Mouse (Mus musculus) liver (tissue): ENCODE results near the gene Atpif1.

Experiments used
- DNase-seq: peaks from one replicate; pipeline ENCODE4 v3.0.0-alpha.2; 2020; ENCODE audit warnings: mixed read lengths

Atpif1 gene

DNA sequence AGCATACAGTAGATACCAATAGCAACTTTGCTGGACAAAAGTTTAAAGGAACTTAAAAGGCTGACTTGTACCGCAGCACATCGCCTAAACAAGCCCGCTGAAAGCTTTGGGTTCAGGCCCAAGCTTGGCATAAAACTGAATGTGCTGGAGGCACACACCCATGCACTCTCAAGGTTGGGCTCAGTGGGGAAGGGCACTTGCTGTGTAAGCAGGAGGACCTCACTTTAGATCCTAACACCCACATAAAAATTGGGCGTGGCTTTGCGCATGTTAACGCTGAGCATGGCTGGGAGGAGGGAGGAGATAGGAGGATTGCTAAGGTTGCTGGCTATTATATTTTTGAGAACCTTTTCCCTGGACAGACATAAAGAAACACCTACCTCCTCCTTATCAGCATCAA is 8.7 kb downstream of the Atpif1 start:
- peak; percentile 61 for DNase-seq

DNA sequence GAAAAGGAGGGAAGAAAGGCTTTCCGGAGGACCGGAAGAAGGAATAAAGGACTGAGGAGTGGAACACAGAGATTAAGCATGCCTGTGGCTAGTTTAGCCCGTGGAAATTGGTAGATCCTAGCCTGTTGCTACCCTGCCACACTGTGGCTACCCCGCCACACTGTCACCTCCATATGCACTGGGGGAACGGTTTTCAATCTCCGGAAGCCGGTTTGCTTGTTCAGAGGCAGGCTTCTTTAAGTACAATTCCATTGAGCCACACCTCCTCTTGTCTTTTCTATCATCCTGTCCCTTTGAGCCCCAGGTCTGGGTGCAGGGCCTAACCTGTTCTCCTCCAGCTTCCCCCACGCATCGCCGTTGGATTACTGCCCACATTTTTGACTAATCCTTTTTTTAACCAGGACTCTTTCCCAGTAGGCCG is 9.1 kb downstream of the Atpif1 start:
- DNase-seq: no peak

DNA sequence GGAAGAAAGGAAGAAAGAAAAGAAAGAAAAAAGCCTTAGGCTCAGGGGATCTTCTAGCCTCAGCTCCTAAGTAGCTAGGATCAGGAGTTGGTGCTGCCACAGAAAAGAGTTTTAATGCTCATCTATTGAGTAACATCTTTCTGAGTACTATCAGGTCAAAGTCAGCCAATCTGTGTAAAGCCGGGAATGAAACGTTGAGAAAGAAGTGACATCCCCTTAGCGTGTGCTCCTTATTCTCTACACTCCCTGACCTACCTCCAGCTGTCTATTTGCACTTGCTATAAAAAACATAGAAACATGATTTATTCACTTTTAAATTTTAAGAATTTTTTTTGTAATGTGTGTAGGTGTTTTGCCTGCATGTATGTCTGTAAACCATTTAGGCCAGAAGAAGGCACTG is 14.3 kb downstream of the Atpif1 start:
- no peak for DNase-seq

DNA sequence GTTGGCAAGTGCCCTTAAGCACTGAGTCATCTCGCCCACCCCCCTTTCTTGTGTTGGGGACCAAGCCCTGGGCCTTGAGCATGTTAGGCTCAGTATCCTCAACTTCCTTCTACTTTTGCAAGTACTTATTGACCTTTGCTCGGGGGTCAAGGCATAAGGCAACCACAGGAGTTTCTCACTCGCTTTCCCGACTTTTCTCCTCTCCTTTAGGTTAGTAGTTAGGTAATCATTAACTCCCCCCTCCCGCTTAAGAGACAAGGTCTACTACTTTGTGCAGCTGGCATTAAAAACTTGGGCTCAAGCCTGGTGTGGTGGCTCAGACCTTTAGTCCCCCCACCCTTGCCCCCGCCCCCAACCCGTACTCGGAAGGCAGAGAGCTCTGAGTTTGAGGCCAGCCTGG is 15.4 kb downstream of the Atpif1 start:
- DNase-seq: no peak

DNA sequence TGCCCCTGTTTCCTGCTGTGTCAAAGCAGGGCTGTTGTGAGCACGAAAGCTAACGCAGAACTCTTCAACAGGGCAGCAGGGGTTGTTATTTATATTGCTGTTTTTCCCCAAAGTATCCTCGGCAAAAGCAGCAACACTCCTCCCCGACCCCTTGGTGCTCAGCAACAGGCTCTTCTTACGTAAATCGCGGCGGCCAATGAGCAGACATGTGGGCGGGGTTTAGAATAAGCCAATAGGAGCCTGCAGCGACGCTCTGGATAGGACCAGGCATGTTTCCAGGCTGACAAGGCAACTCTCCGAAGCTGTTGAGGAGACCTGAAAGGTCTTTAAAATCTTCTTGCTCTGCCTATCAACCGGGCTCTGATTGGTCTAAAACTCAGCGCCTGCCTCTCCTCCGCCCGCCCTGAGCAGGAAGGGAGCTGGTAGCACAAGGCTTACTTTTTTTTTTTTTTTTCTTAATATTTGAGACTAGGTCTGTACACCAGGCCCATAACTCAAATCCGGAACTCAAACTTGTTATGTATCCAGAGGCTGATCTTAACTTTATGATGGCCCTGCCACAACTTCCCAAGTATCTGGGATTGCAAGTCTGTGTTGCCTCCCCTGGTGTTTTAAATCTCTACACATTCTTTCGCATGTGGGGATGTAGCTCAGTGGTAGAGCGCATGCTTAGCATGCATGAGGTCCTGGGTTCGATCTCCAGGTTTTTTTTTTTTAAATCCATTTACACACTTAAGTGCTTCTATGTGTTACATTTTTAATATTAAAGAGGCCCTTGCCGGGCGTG is 17.9 kb downstream of the Atpif1 start:
- DNase-seq: peak; percentile 93

DNA sequence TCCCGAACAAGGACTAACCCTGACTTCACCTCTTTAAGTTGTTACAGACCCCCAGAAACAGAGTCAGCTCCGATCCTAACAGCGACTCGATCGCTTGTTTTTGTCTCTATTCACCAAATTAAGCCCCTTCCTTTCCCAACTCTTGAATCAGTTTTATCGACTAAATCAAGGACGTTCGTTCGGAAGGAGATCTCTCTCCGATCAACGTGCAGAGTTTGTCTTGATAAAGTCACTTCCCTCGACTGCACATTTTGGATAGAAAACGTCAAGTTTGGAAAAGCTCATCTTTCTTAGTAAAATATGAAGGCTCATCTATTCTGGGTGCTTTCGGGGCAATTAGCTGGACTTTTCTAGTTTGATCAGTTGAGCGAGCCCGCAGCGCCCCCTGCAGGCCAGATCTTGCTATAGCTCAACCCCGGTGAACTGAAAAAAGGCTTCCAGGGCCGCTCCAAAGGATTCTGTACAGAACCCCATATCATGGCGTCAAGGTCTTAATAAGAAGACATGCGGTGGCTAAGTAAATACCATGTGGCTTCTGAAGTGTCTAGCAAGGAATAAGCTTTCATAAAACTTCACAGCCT is 18.8 kb downstream of the Atpif1 start:
- DNase-seq: peak; percentile 93

DNA sequence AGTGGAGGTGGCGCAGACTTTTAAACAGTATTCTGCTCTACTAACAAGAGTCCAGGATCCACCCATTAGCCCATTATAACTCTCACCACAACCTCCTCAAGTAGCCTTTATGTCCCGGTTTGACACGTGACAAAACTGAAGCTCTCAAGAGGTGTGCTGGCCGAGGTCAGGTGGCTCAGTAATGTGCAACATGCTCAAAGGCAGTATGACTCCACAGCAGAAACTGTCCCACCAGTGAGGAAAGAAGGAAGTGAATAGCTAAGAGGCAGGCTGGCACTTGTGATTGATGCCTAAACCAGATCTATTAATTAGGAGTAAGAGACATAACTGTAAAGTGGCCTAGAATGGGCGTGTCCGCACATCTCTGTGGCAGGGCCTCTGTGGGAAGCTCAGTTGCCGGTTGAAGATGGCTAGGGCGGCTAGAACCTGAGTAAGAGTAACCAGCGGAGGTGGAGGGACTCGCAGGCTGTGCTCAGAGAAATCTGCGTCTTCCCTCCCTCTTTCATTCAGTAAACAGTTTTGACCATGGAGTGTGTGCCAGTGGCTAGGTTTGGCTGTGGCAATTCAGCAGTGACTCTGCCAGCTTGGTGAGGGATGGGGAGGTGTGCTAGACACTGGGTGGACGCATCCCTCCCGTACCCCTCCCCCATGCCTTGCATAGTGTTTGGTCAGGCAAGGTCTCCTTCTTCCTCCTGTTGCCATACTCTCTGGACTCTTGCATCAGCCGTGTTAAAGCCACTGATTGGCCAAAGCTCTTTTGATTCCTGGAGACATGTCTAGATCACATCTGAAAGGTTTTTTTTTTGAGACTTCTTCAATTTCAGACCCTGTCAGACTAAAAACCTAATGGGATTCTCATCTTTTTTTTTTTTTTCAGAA is 19.8 kb downstream of the Atpif1 start:
- peak; percentile 71 for DNase-seq

DNA sequence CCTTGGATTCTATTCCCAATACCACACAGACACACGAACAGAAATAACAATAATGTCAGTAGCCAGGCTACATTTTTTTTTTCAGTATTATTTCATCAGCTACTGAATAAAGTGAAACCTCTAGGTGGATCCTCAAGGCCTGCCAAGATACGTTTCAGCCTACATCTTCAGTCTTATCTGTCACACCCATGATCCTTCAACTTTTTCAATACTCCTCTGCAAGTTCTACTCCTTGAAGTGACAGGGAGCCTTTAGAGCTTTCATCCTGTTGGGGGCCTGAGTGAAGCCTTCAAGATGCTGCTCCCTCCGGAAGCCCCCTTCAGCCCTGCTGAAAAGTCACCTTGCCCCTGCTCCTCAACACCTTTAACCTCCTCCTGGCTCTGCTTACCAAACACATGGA is 21.4 kb downstream of the Atpif1 start:
- DNase-seq: no peak

DNA sequence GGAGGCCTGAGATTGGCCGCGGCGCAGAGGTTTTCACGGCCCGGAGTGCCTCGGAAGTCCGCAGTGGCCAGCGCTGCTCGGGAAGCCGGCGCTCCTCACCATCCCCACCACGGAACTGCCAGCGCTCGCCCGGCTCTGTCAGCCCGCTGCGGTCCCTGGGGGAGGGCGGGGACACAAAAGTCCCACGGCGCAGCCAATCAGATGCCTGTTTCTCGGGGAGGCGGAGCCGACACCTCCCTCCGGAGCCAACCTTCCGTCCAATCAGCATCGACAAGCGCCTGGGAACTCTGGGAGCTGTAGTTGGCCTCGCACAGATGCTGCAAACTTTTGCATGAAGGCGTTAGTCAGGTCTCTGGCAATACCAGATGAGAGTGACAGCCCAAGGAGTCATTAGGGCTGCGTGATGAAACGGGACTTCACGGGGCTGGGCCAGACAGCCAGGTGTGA is 23.1 kb downstream of the Atpif1 start, which contains the start of gene Sesn2:
Sesn2 (minus strand) TSS at position 150 of the 447 bp plus-strand sequence.
- peak; percentile 99 for DNase-seq

DNA sequence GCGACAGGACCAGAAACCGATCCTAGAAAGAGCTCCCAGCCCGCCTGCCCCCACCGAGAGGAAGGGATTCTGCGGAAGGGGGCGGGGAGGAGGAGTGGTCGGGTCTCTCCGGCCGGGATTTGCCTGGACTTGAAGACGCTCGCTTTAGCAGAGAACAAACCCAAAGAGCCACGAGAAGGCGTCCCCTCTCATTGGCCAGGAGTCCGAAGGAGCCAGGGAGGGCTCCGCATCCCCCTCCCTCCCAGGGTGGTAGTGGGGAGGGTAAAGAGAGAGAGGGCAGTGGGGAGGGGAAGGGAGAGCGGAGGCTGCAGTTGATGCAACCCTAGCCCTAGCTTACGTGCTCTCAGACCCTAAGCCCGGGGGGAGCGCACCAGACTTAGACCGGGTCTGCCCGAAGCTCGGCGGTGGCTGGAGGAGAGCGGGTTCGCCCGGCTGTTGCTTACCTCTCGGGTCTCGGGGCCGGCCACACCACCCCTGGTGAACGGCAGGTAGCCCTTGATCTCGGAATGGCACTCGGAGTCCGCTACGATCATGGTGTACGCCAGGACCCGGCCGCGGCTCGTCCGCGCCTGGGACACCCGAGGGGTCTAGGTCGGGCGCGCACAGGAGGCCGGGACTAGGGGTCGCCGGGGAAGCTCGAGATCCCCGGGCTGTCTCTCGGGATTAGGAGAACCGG is 23.7 kb downstream of the Atpif1 start:
- peak; percentile 74 for DNase-seq

DNA sequence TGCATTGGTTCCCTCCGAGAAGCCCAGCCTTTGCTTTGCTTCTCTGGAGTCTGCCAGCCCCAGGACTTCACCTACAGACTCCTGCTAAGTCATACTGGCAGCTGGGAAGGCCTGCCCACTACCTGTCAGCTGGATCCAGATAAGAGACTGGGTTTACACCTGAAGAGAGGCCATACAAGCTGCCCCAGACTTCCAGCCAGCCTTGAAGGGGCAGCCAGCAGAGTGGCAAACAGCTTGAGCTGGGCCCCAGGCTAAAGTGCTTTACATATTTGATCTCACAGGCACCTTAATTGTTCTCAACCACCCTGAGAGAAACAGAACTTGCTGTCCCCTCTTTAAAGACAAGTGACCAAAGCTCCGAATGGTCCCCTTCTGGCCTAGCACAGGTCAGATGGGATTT is 26.2 kb downstream of the Atpif1 start:
- DNase-seq: no peak

DNA sequence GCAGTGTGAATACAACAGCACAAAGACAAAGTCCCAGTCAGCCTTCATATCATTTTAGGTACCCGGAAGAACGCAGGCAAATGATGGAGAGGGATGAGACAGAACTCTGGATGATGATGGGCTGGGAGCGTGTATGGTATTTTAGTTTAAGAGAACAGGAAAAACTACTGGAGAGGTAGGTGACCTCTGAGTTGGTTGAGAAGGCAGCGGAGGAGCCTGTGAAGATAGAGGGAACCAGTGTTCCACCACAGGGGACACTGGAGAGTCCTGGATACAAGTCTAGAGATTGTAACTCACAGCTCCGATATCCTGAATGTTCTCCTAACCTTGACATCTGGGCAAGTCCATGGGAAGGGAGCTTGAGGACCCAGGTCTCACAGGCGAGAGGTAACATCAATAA is 27.2 kb downstream of the Atpif1 start:
- DNase-seq: no peak

DNA sequence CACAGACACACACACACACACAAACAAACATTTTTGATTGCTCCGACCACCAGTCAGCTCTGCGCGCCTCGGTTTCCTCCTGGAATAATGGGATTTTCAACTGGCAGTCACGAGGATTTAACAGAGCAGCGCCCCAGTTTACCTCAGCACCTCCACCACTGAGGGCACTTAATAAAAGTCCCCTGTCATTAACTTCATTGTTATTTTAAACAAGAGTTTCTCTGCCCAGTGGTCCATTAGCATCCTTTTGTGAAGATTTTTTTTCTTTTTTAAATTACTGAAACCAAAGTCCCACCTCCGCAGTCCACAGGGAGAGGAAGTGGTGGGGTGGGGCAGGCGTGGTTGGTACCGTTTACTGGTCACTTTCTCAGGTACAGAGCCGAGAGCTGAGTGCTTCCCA is 27.7 kb downstream of the Atpif1 start:
- DNase-seq: no peak

DNA sequence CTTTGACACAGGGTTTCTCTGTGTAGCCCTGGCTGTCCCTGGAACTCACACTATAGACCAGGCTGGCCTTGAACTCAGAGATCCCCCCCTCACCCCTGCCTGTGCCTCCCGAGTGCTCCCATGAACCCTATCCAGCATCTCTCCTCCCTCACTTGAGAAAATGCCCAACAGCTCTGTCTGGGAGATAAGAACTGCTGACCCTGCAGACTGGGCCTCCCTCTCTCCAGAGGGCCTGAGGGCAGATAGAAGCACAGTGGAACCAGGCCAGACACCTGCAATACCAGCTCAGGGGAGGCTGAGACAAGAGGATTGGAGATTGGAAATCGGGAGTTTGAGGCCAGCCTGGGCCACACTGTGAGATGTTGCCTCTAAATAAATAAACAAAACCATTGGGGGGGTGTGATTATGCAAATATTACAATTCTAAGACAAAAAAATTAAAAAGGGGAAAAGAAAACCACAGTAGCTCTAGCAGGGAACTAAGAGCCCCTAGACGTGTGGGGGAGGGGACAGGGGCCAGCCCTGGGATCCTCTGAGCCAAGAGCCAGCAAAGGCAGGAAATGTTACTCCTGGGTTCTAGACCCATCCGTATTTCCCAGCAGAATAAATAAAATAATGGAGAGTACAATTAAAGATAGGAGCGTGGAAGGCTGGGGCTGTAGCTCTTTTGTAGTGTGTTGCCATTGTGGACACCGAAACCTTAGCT is 28.3 kb downstream of the Atpif1 start:
- DNase-seq: peak; percentile 59

DNA sequence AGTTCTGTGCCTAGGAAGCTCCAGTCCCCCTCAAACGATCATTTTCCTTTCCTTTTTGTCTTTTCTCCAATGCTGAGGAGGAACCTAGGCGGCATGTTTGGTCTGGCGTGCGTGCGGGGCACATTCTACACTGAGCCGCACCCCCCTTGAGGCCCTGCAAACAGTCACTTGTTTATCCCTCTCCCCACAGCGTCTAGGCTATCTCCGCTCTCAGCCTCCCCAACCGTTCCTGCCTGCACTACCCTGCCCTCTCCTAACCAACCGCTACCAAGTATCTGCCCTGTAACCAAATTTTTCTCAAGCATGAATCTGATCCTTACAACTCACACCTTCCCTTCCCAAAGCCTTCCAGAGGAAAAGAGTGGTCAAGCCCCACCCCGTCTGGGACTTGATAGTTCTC is 30.1 kb downstream of the Atpif1 start:
- DNase-seq: peak; percentile 65

DNA sequence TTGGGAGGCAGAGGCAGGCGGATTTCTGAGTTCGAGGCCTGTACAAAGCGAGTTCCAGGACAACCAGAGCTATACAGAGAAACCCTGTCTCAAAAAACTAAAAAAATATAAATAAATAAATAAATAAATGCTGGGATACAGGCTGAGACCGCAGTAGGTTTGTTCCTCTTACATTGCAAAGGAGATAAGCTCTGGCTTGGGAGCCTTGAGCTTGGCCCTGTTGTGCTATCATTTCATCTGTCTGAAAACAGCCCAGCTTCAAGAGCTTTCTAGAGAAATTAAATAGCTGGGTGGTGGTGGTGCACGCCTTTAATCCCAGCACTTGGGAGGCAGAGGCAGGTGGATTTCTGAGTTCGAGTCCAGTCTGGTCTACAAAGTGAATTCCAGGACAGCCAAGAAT is 31.8 kb downstream of the Atpif1 start:
- DNase-seq: no peak

DNA sequence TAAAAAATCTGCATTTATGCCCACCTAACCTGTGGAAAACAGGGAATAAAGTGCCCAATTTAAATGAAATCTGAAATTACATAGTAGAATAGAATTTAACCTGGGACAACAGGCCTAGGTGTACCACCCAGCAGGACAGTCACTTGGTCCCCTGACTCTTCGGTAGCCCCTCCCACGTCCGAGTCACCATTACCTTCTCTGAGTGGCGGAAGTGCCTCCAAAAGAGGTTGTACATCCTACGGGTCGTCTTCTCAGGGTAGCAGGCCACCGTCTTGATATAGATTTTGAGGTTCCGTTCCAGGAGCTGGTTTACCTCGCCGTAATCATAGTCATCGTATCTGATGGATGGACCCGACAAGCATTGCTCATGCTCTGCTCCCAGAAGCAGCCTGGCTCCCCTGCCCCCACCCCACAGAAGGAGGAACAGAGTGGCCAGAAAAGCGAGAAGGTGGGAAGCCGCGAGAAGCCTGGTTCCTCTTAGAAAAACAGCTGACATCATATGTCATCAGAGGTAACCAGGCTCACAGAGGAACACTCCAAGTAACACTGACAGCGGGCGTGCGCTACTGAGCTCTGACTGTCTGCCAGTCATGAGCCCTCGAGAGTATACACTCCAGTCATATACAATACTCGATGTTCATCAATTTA is 39.1 kb downstream of the Atpif1 start:
- no peak for DNase-seq

DNA sequence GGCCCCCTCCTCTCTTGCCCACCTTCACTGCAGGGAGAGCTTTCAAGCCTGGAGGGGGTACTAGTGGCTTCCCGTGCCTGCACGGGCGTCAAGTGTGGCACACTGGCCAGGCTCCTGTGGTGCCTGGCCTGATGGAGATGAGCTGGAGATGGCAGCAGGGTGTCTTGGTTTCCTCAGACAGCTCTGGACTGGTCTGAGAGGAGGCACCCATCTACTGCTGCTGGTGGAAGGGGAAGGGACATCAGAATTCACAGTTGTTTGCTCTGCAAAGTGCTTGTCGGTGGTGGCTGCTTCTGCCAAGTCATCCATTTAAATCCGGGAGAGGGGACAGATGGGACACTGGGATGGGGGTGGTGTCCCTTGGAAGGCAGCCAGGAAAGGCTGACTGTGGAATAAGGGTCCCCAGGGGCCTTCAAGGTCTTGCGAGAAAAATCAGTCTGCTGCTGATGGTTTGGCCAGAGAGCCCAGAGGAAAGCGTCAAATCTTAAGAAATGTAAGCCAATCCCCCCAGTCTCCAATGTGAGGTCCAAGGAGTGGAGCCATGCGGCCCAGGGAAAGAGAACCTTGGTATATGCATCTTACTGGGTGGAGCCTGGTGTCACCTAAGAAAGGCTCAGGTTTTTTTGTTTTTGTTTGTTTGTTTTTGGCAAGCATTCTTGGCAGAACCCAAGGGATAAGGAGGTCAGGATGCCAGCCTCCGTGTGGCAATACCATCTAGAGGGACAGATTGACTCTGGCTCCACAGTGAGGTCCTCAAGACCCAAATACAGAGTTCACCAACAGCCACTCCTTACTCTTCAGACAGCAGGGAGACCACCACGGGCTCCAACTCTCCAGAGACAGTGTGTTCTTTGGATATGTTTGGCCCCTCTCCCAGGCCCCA is 41.0 kb downstream of the Atpif1 start:
- no peak for DNase-seq

DNA sequence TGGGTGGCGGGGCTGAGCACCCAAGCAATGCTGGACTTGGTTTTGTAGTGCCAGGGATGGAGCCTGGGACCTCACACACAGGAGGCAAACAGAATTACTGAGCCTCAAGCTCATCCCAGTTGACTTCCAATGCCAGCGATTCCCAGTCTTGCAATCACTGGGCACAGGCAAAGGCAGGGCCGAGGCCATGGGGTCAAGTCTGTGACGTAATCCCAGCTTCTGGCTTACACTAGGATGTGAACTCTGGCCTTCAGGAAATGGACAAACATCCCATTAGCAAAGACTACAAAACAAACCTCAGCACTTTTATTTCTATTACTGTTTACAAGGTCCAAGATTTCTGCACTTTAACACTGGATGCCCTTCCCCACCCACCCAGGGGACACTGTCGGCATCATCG is 41.7 kb downstream of the Atpif1 start:
- peak; percentile 48 for DNase-seq

DNA sequence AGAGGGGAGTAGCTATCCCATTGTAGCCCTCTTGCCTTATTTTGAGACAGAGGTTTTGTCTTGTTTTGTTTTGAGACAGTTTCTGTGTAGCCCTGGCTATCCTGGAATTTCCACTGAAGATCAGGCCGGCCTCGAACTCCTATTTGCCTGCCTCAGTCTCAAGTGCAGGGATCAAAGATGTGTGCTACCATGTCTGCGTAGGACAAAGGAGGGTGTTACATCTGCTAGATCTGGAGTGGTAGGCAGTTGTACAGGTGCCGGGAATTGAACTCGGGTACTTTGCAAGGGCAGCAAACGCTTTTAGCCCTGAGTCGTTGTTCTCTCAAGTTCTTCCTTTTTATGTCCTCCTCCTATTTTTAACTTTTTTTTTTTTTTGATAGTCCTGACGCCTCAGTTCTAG is 42.4 kb downstream of the Atpif1 start:
- DNase-seq: no peak
